Mouse (Mus musculus): Measurements from ENCODE around the gene Slc3a1.

- TF ChIP-seq POLR2A (IDR thresholded peaks at IDR 0.05; ENCODE audit: insufficient read length, low read depth), result no peak
- no peak for TF ChIP-seq REST (IDR thresholded peaks at IDR 0.05; ENCODE audit: insufficient read depth, insufficient read length)
Measured at GRCm38 (mm10) chr17:84986368-84986767, 41.8 kb upstream of the Slc3a1 start.
